Mouse (Mus musculus) Patski (cell line): ENCODE measurements around the gene Spp1. TPM values are rescaled to one million over a fixed set of nuclear protein-coding genes. Genes with fewer than 3 reads are reported as not detected.

ENCODE experiments used
- ATAC-seq: fragments of 100-300 bp; one replicate; pipeline ENCODE4 v1.8.0; 2021
- CTCF ChIA-PET: fragments of 350-600 bp; sonication (Branson Sonifier 250); formaldehyde crosslinking; loops from one replicate; lab custom pipeline; 2022; ENCODE audit warnings: inconsistent platforms; lab: Charles Lee
- POLR2A ChIA-PET: fragments of 350-600 bp; sonication (Branson Sonifier 250); formaldehyde crosslinking; loops from one replicate; lab custom pipeline; 2022; ENCODE audit warnings: antibody characterized with exemption, inconsistent platforms; lab: Charles Lee
- DNase-seq: peaks from one replicate; pipeline ENCODE4 v3.0.0-alpha.2; 2011; ENCODE audit warnings: low read depth, low spot score
- H3K27me3 ChIP-seq: fragments of 371-371 bp; one replicate; pipeline ENCODE4 v1.5.1; 2021
- CTCF ChIP-seq: fragments of 100-300 bp; IDR thresholded peaks from one replicate; pipeline ENCODE4 v1.5.1; 2021
- in situ Hi-C: fragments of 300-500 bp; cut with MboI; formaldehyde crosslinking; loops from 3 replicates; pipeline ENCODE4 v1.11.1; 2018; ENCODE audit warnings: low pct_unique_long_range_greater_than_20kb, mixed read lengths
- polyA plus RNA-seq: library from polyadenylated mRNA; unstranded; gene quantifications from one replicate; pipeline ENCODE4 v1.2.3, GENCODE M21; 2021

The Spp1 gene
- polyA plus RNA-seq = 39,380 TPM

- no peak for TF ChIP-seq CTCF
- in situ Hi-C loops = loop anchor here (5.0 kb wide), 1 partner anchor 33 kb away; no protein-coding TSS in a partner anchor
- ATAC-seq (peak; percentile 85), DNase-seq (no peak)
- CTCF ChIA-PET = interaction anchor here (1.0 to 6.6 kb wide), 14 partner anchors 8 to 99 kb away, joined by 3 to 115 read pairs (median 5); no protein-coding TSS in a partner anchor
- POLR2A ChIA-PET = interaction anchor here (0.6 to 6.0 kb wide), 8 partner anchors 10 to 481 kb away, joined by 3 to 56 read pairs (median 15); no protein-coding TSS in a partner anchor
- H3K27me3 ChIP-seq = no peaks in the 10 kb centered on the region
Measured at GRCm38 (mm10) chr5:104434835-104435301, at the start of gene Spp1. Spp1 (plus strand) TSS chr5:104435118.

- ChIA-PET CTCF (interaction anchor here (1.1 to 1.3 kb wide), 2 partner anchors 10 to 38 kb away, joined by 3 read pairs; no protein-coding TSS in a partner anchor), POLR2A (interaction anchor here (0.6 kb wide), 1 partner anchor 11 kb away, joined by 4 read pairs; no protein-coding TSS in a partner anchor)
- in situ Hi-C loops = no loop called here
- no peak for DNase-seq
- no peak for ATAC-seq
- no peaks in the 10 kb centered on the region for H3K27me3 ChIP-seq
- TF ChIP-seq CTCF = no peak
Measured at GRCm38 (mm10) chr5:104385521-104385920, 49.4 kb upstream of the Spp1 start.

GRCm38 (mm10) chr5:104386908-104387307, 48.0 kb upstream of the Spp1 start:
- TF ChIP-seq CTCF = no peak
- ChIA-PET POLR2A (interaction anchor here (1.0 kb wide), 1 partner anchor 22 kb away, joined by 3 read pairs; no protein-coding TSS in a partner anchor), CTCF (interaction anchor here (1.4 kb wide), 1 partner anchor 59 kb away, joined by 4 read pairs; no protein-coding TSS in a partner anchor)
- DNase-seq = no peak
- ATAC-seq = no peak
- in situ Hi-C loops = no loop called here
- H3K27me3 ChIP-seq = no peaks in the 10 kb centered on the region

GRCm38 (mm10) chr5:104390962-104391361, 44.0 kb upstream of the Spp1 start:
- in situ Hi-C loops = loop anchor here (10.0 kb wide), 1 partner anchor 46 kb away; no protein-coding TSS in a partner anchor
- ChIA-PET CTCF (interaction anchor here (1.1 to 5.1 kb wide), 7 partner anchors 9 to 51 kb away, joined by 3 to 33 read pairs (median 7); no protein-coding TSS in a partner anchor), POLR2A (interaction anchor here (1.1 to 2.1 kb wide), 4 partner anchors 8 to 46 kb away, joined by 3 to 7 read pairs (median 4); no protein-coding TSS in a partner anchor)
- TF ChIP-seq CTCF = no peak
- no peaks in the 10 kb centered on the region for H3K27me3 ChIP-seq
- ATAC-seq (peak; percentile 90), DNase-seq (peak; percentile 85)

GRCm38 (mm10) chr5:104392784-104393183, 42.1 kb upstream of the Spp1 start:
- H3K27me3 ChIP-seq = no peaks in the 10 kb centered on the region
- DNase-seq (no peak), ATAC-seq (no peak)
- ChIA-PET POLR2A (interaction anchor here (0.9 kb wide), 1 partner anchor 50 kb away, joined by 4 read pairs; no protein-coding TSS in a partner anchor), CTCF (interaction anchor here (1.0 to 5.1 kb wide), 2 partner anchors 9 to 48 kb away, joined by 4 to 33 read pairs; no protein-coding TSS in a partner anchor)
- in situ Hi-C loops = loop anchor here (10.0 kb wide), 1 partner anchor 48 kb away; no protein-coding TSS in a partner anchor
- TF ChIP-seq CTCF = no peak

- in situ Hi-C loops = loop anchor here (10.0 kb wide), 1 partner anchor 51 kb away; no protein-coding TSS in a partner anchor
- ChIA-PET POLR2A (interaction anchor here (0.7 to 4.0 kb wide), 5 partner anchors 11 to 43 kb away, joined by 3 to 27 read pairs (median 4); partner anchors contain the start of gene Spp1), CTCF (interaction anchor here (0.7 to 3.3 kb wide), 19 partner anchors 8 to 55 kb away, joined by 3 to 20 read pairs (median 5); partner anchors contain the start of gene Spp1)
- ATAC-seq (peak; percentile 65), DNase-seq (no peak)
- no peaks in the 10 kb centered on the region for H3K27me3 ChIP-seq
- peak; percentile 53 for TF ChIP-seq CTCF
Measured at GRCm38 (mm10) chr5:104396286-104396685, 38.6 kb upstream of the Spp1 start.

- in situ Hi-C loops = loop anchor here (10.0 kb wide), 1 partner anchor 53 kb away; no protein-coding TSS in a partner anchor
- TF ChIP-seq CTCF = no peak
- DNase-seq (no peak), ATAC-seq (no peak)
- no peaks in the 10 kb centered on the region for H3K27me3 ChIP-seq
- ChIA-PET CTCF (interaction anchor here (1.0 to 4.2 kb wide), 3 partner anchors 38 to 45 kb away, joined by 3 to 29 read pairs (median 7); partner anchors contain the start of gene Spp1), POLR2A (interaction anchor here (0.6 kb wide), 1 partner anchor 467 kb away, joined by 3 read pairs; no protein-coding TSS in a partner anchor)
Measured at GRCm38 (mm10) chr5:104398001-104398400, 36.9 kb upstream of the Spp1 start.

GRCm38 (mm10) chr5:104399291-104399950, 35.5 kb upstream of the Spp1 start:
- ATAC-seq (peak; percentile 90), DNase-seq (peak; percentile 99)
- no peak for TF ChIP-seq CTCF
- POLR2A ChIA-PET = interaction anchor here (0.6 to 1.9 kb wide), 10 partner anchors 9 to 54 kb away, joined by 3 to 31 read pairs (median 4); partner anchors contain the start of gene Spp1
- in situ Hi-C loops = loop anchor here (10.0 kb wide), 1 partner anchor 55 kb away; no protein-coding TSS in a partner anchor
- CTCF ChIA-PET = interaction anchor here (0.7 to 4.2 kb wide), 17 partner anchors 8 to 59 kb away, joined by 3 to 31 read pairs (median 5); partner anchors contain the start of gene Spp1
- H3K27me3 ChIP-seq = no peaks in the 10 kb centered on the region

GRCm38 (mm10) chr5:104399970-104400369, 34.9 kb upstream of the Spp1 start:
- in situ Hi-C loops = loop anchor here (5.0 to 25.0 kb wide), 4 partner anchors 37 to 1013 kb away; partner anchors contain the start of gene Spp1
- POLR2A ChIA-PET = interaction anchor here (0.8 to 1.9 kb wide), 8 partner anchors 9 to 54 kb away, joined by 3 to 31 read pairs (median 4); partner anchors contain the start of gene Spp1
- CTCF ChIA-PET = interaction anchor here (0.7 to 4.2 kb wide), 12 partner anchors 10 to 60 kb away, joined by 3 to 31 read pairs (median 6); partner anchors contain the start of gene Spp1
- no peaks in the 10 kb centered on the region for H3K27me3 ChIP-seq
- DNase-seq = no peak
- no peak for TF ChIP-seq CTCF
- ATAC-seq = peak; percentile 12
